Mouse (Mus musculus): ENCODE measurements around the gene Gm8005. TPM values are rescaled to one million over a fixed set of nuclear protein-coding genes. Genes with fewer than 3 reads are reported as not detected.
"Not testable (repeated sequence)": the region's sequence is repeated elsewhere in the genome, so short reads cannot be mapped to it uniquely, and the experiment has no call there.

Gm8005 gene
- not detected for total RNA-seq (2021)
- long read RNA-seq, experiment 1, result 0 reads
- long read RNA-seq, experiment 2, result 0 reads

DNA sequence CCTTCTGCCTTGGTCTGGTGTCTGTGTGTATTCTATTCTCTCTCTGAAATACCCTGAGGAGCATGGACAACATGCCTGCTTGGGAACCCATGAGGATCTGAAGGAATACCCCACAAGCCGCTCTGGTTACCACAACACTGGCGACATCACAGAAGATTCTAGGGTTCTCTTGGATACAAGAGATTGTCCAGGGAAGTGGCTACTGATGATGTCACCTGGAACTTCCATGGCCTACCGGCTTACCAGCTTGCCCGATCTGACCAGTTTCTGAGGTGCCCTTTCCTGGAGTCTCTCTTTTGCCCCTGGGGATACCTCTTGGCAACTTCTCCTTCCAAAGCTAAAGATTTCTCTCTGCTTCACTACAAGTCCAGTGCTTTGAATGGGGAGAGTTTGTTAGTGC, at the start of gene Gm8005:
Gene Gm8005, minus strand, starts transcription at position 101 of the 400 bp plus-strand sequence.
- DNase-seq; intact Hi-C loops (cut with DNase I): not testable (repeated sequence)

DNA sequence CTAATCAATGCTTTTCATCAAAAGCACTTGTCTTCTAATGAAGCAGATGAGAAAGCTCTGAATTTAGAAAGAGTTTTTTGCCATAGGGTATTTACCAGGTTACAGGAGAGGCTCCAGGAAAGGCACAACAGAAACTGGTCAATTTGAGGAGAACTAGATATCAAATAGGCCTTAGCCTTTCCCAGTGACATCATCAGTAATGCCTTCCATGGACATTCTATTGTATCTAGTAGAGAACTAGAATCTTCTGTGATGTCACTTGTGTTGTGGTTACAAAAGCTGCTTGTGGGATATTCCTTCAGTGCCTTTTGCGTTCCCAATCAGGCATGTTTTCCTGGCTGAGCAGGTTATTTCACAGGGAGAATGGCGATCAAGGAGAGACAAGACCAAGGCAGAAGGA, 24.1 kb upstream of the Gm8005 start, which contains the start of gene Gm8011:
Gene Gm8011, plus strand, starts transcription at position 301 of the 400 bp plus-strand sequence.
- DNase-seq; intact Hi-C loops (cut with DNase I): not testable (repeated sequence)

Other genes starting within 250 kb of the Gm8005 start
- not detected for gene Gm3573, start 248.9 kb downstream of the Gm8005 start, total RNA-seq (2021)
- gene Gm17026, start 179.6 kb downstream of the Gm8005 start, total RNA-seq (2021), result not detected
- gene Gm9611, start 142.3 kb downstream of the Gm8005 start, total RNA-seq (2021), result not detected
- not detected for gene Gm7995, start 129.5 kb downstream of the Gm8005 start, total RNA-seq (2021)
- not detected for gene Gm8011, start 24.2 kb upstream of the Gm8005 start, total RNA-seq (2021)
- not detected for gene Gm8020, start 62.7 kb upstream of the Gm8005 start, total RNA-seq (2021)
- gene Gm8024, start 84.6 kb upstream of the Gm8005 start, total RNA-seq (2021), result not detected
- gene Gm17124, start 160.2 kb upstream of the Gm8005 start, total RNA-seq (2021), result not detected
- gene Gm3633, start 202.2 kb upstream of the Gm8005 start, total RNA-seq (2021), result not detected
- gene Gm10378, start 216.3 kb upstream of the Gm8005 start, total RNA-seq (2021), result not detected

All from heart, postnatal 14 days (tissue).